Mouse (Mus musculus) lung, adult 2 months (tissue): ENCODE data around the gene Cd200r4.

ENCODE experiments used
- CTCF ChIP-seq: fragments of 200-500 bp; IDR thresholded peaks from 2 replicates; pipeline ENCODE4 v1.5.1; 2011; ENCODE audit warnings: mild to moderate bottlenecking, low read length, control low read depth; ENCODE audit not compliant: insufficient read depth
- POLR2A ChIP-seq: fragments of 200-500 bp; IDR thresholded peaks from 2 replicates; pipeline ENCODE4 v1.6.1; 2011; ENCODE audit warnings: low read depth, mild to moderate bottlenecking, control low read depth, low read length, borderline replicate concordance; ENCODE audit errors: extremely low read depth

- no peak for TF ChIP-seq CTCF
- no peak for TF ChIP-seq POLR2A
These were observed 65.1 kb downstream of the Cd200r4 start for GRCm38 (mm10) chr16:44876625-44877024.
